Mouse (Mus musculus) monocyte, adult 5-6 weeks (primary cell): ENCODE measurements around the gene Gm36864. TPM values are rescaled to one million over a fixed set of nuclear protein-coding genes. Genes with fewer than 3 reads are reported as not detected.

ENCODE experiments used
- ATAC-seq: fragments of 153-309, 156-312 bp; replicated peaks from 2 replicates; pipeline ENCODE4 v1.8.0; 2017; ENCODE audit warnings: mild to moderate bottlenecking; ENCODE audit not compliant: low TSS enrichment, insufficient number of reproducible peaks, severe bottlenecking, poor library complexity, low FRiP score
- total RNA-seq: library from RNA; stranded (forward); fragments of 200-1000, 200-491, 200-594 nt; gene quantifications from 3 replicates; pipeline ENCODE4 v1.2.3, GENCODE M21; 2017

Gene Gm36864
- total RNA-seq, 1 experiment from 2014 or later, result not detected

GRCm38 (mm10) chr7:44290986-44291385 is 55.0 kb downstream of the Gm36864 start:
- ATAC-seq, result no peak

GRCm38 (mm10) chr7:44291418-44291817 is 55.4 kb downstream of the Gm36864 start:
- ATAC-seq, result no peak

Other genes with a start within 250 kb of the Gm36864 start
- not detected in 3 replicates for gene Klk1b11, start 240.3 kb upstream of the Gm36864 start, total RNA-seq
- not detected in 3 replicates for gene Klk1b26, start 224.0 kb upstream of the Gm36864 start, total RNA-seq
- 2.3 TPM in 1 of 3 replicates, not detected in the others for gene Klk1b27, start 183.9 kb upstream of the Gm36864 start, total RNA-seq
- not detected in 3 replicates for gene Klk1b21, start 133.8 kb upstream of the Gm36864 start, total RNA-seq
- gene Klk1b22, start 123.5 kb upstream of the Gm36864 start, total RNA-seq, result not detected in 3 replicates
- not detected in 3 replicates for gene Klk1b16, start 99.4 kb upstream of the Gm36864 start, total RNA-seq
- not detected in 3 replicates for gene Klk1b24, start 47.9 kb upstream of the Gm36864 start, total RNA-seq
- gene Klk1b3, start 38.0 kb upstream of the Gm36864 start, total RNA-seq, result not detected in 3 replicates
- gene Klk1b4, start 28.7 kb upstream of the Gm36864 start, total RNA-seq, result not detected in 3 replicates
- gene Klk1b5, start 20.2 kb upstream of the Gm36864 start, total RNA-seq, result not detected in 3 replicates
- gene Klk1, start 10.8 kb upstream of the Gm36864 start, total RNA-seq, result not detected in 3 replicates
- gene 1700028J19Rik, start 10.5 kb downstream of the Gm36864 start, total RNA-seq, result 0.49 to 0.53 TPM in 2 of 3 replicates, not detected in the other
- 28.3 to 44.7 TPM (median 44.0 TPM) in 3 replicates for gene 2410002F23Rik, start 10.5 kb downstream of the Gm36864 start, total RNA-seq
- not detected in 3 replicates for gene Acp4, start 21.2 kb downstream of the Gm36864 start, total RNA-seq
- not detected in 3 replicates for gene Gm15517, start 25.3 kb downstream of the Gm36864 start, total RNA-seq
- gene Clec11a, start 70.7 kb downstream of the Gm36864 start, total RNA-seq, result 0.49 to 1.6 TPM (median 0.85 TPM) in 3 replicates
- gene Shank1, start 74.1 kb downstream of the Gm36864 start, total RNA-seq, result 0.19 to 1.2 TPM in 2 of 3 replicates, not detected in the other
- gene Syt3, start 147.9 kb downstream of the Gm36864 start, total RNA-seq, result not detected in 3 replicates
- gene 1700008O03Rik, start 149.6 kb downstream of the Gm36864 start, total RNA-seq, result 3.5 TPM in 1 of 3 replicates, not detected in the others
- not detected in 3 replicates for gene Lrrc4b, start 192.8 kb downstream of the Gm36864 start, total RNA-seq
- not detected in 3 replicates for gene Aspdh, start 229.2 kb downstream of the Gm36864 start, total RNA-seq
- gene Josd2, start 231.8 kb downstream of the Gm36864 start, total RNA-seq, result 12.9 to 40.9 TPM (median 17.1 TPM) in 3 replicates